Mouse (Mus musculus): Measurements from ENCODE around the gene Bach1. TPM values are rescaled to one million over a fixed set of nuclear protein-coding genes. Genes with fewer than 3 reads are reported as not detected.

Bach1 gene
- total and polyA plus RNA-seq, 2 experiments from 2014 or later: 13.1 to 34.2 TPM

DNA sequence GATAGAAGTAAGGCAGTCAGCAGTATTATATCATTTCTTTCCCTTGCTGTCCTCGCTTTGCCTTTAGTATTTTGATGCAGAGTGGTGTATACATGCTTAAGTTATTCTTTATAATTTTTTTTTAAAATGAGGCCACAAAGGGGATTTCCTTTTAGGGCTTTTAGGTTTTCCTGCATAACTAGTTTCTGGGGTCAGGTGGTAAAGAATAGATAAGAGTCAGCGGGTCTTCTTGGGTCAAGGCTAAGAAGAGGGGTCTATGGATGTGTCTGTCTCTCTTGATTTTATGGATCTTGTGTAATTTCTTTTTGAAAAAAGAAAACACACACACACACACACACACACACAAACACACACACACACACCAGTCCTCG lies 1.6 kb downstream of the Bach1 start:
- H3K36me3 ChIP-seq (ENCODE audit: insufficient read depth, low read length): no peaks in the 10 kb centered on the region
- no peak for TF ChIP-seq CTCF (IDR thresholded peaks at IDR 0.05; ENCODE audit: low read depth)

GRCm38 (mm10) chr16:87701891-87702290 lies 3.1 kb downstream of the Bach1 start:
- H3K36me3 ChIP-seq (ENCODE audit: insufficient read depth, low read length): no peaks in the 10 kb centered on the region
- H3K4me2 ChIP-seq (ENCODE audit: low read depth, low read length): no peak overlapping the region
- H3K27me3 ChIP-seq (ENCODE audit: insufficient read depth, low read length): no peaks in the 10 kb centered on the region
- ATAC-seq: no peak
- DNase-seq (ENCODE audit: low spot score): no peak
- no peak overlapping the region for H3K27ac ChIP-seq
- peaks cover 18% of the 10 kb centered on the region for H3K4me1 ChIP-seq (ENCODE audit: insufficient read depth, low read length)
- 74% methylated on average over 2 of the region's 2 CpGs for WGBS
- no peaks in the 10 kb centered on the region for H3K9me3 ChIP-seq (ENCODE audit: low read length)
- no peak overlapping the region for H3K4me3 ChIP-seq (ENCODE audit: low read length)
- no peak overlapping the region for H3K9ac ChIP-seq (replicated peaks; ENCODE audit: low read length)
- no peak for TF ChIP-seq CTCF (IDR thresholded peaks at IDR 0.05; ENCODE audit: low read depth)

More for the DNA sequence above, 1.6 kb downstream of the Bach1 start:
- Histone ChIP-seq H3K4me3 (ENCODE audit: low read length) (peak overlapping the region; percentile 84), H3K9ac (replicated peaks; ENCODE audit: low read length) (peak overlapping the region; percentile 92), H3K4me2 (ENCODE audit: low read depth, low read length) (peak overlapping the region; percentile 65), H3K27me3 (ENCODE audit: insufficient read depth, low read length) (no peaks in the 10 kb centered on the region), H3K4me1 (ENCODE audit: insufficient read depth, low read length) (peaks cover 6% of the 10 kb centered on the region), H3K27ac (peak overlapping the region; percentile 93; the same call in 1 of the 2 replicates), H3K9me3 (ENCODE audit: low read length) (no peaks in the 10 kb centered on the region)
- ATAC-seq (no peak), DNase-seq (ENCODE audit: low spot score) (no peak)
- WGBS: 14% methylated on average over 3 of the region's 3 CpGs

GRCm38 (mm10) chr16:87702881-87703280 lies 4.1 kb downstream of the Bach1 start:
- Histone ChIP-seq H3K9ac (replicated peaks; ENCODE audit: low read length) (no peak overlapping the region), H3K9me3 (ENCODE audit: low read length) (no peaks in the 10 kb centered on the region), H3K27me3 (ENCODE audit: insufficient read depth, low read length) (no peaks in the 10 kb centered on the region), H3K27ac (no peak overlapping the region), H3K4me3 (ENCODE audit: low read length) (no peak overlapping the region), H3K36me3 (ENCODE audit: insufficient read depth, low read length) (no peaks in the 10 kb centered on the region), H3K4me2 (ENCODE audit: low read depth, low read length) (no peak overlapping the region), H3K4me1 (ENCODE audit: insufficient read depth, low read length) (peaks cover 18% of the 10 kb centered on the region)
- no peak for TF ChIP-seq CTCF (IDR thresholded peaks at IDR 0.05; ENCODE audit: low read depth)
- ATAC-seq: no peak
- 94% methylated on average over 5 of the region's 5 CpGs for WGBS
- DNase-seq (ENCODE audit: low spot score): no peak

DNA sequence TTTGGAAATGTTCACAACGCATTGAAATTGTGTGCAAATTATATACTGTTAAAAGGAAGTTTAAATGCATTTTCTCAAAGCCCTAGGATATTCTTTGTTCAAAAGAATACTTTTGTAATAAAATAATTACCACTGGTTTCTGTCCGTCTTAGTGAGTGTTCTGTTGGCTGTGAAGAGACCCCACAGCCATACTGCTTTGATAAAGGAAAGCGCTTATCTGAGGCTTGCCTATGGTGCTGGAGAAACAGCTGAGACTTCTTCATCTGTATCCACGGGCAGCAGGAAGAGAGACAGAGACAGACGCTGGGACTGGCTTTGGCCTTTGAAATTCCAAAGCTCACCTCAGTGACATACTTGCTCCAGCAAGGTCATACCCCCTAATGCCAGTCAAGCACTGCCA lies 5.5 kb downstream of the Bach1 start:
- Histone ChIP-seq H3K4me2 (ENCODE audit: low read depth, low read length) (no peak overlapping the region), H3K4me3 (ENCODE audit: low read length) (no peak overlapping the region), H3K27me3 (ENCODE audit: insufficient read depth, low read length) (no peaks in the 10 kb centered on the region), H3K27ac (no peak overlapping the region), H3K4me1 (ENCODE audit: insufficient read depth, low read length) (peaks cover 15% of the 10 kb centered on the region), H3K9ac (replicated peaks; ENCODE audit: low read length) (no peak overlapping the region), H3K36me3 (ENCODE audit: insufficient read depth, low read length) (no peaks in the 10 kb centered on the region), H3K9me3 (ENCODE audit: low read length) (no peaks in the 10 kb centered on the region)
- no peak for TF ChIP-seq CTCF (IDR thresholded peaks at IDR 0.05; ENCODE audit: low read depth)
- ATAC-seq: no peak
- 67% methylated on average over 5 of the region's 5 CpGs for WGBS
- no peak for DNase-seq (ENCODE audit: low spot score)

DNA sequence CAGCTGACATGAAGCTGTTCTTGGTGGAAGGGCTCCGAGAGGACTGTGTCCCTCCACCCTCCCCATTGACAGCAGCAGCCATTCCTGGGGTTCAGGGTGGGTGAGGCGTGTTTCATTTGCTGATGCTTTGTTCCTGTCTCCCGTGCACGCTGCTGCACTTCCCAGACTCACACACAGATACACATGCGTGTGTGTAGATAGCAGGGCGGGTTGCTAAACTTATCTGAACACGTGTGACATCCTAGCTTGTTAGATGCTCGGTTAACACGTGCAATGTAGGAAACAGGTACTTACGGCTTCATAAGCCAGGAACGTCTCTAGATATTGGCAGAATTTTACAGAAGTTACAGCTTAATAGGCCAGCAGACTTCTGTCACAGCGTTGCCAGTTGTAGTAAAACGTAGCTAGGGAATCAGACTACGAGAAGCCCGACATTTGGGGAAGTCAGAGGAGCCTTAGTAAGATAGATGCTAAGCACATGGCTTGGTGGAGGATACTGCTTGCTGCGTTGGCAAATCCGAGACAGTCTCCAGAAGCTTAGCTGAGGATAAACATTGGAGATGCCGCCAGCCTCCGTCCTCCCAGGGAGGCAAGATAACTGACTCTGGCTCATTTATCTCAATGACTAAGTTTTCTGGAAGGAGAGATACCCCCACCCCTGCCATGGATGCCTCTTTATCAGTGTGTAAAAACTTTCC lies 7.3 kb downstream of the Bach1 start:
- no peaks in the 10 kb centered on the region for H3K27me3 ChIP-seq (ENCODE audit: insufficient read depth, low read length)
- no peaks in the 10 kb centered on the region for H3K9me3 ChIP-seq (ENCODE audit: low read length)
- no peak overlapping the region for H3K27ac ChIP-seq
- H3K36me3 ChIP-seq (ENCODE audit: insufficient read depth, low read length): no peaks in the 10 kb centered on the region
- H3K4me3 ChIP-seq (ENCODE audit: low read length): no peak overlapping the region
- peak; percentile 16 for DNase-seq (ENCODE audit: low spot score)
- 0 out of 2 replicates have a peak, but pooled peaks have one; percentile 22 for ATAC-seq
- 51% methylated on average over 19 of the region's 19 CpGs for WGBS
- no peak for TF ChIP-seq CTCF (IDR thresholded peaks at IDR 0.05; ENCODE audit: low read depth)
- H3K4me2 ChIP-seq (ENCODE audit: low read depth, low read length): 0 out of 2 replicates have a peak overlapping the region, but pooled peaks have one; percentile 11
- H3K9ac ChIP-seq (replicated peaks; ENCODE audit: low read length): no peak overlapping the region
- peaks cover 12% of the 10 kb centered on the region; the same call in 1 of the 2 replicates for H3K4me1 ChIP-seq (ENCODE audit: insufficient read depth, low read length)

DNA sequence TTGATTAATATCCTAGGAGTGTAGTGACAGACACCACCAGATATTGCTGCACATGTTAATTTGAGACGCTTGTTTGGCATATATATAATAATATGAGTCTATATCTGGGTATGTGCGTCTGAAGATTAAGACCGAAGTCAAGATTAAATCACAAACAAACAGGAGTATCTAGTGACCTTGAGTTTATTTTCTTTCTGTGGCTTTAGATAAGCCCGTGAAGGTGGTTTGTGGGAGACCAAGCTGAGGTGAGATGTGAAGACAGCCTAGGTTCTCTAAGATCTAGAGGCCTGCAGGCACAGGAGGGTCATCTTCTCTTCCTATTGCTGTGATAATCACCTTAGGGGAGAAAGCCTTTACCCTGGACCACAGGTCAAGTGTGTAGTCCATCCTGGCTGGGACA lies 8.6 kb downstream of the Bach1 start:
- no peak overlapping the region for H3K9ac ChIP-seq (replicated peaks; ENCODE audit: low read length)
- H3K4me3 ChIP-seq (ENCODE audit: low read length): no peak overlapping the region
- H3K27ac ChIP-seq: no peak overlapping the region
- TF ChIP-seq CTCF (IDR thresholded peaks at IDR 0.05; ENCODE audit: low read depth): no peak
- no peak overlapping the region for H3K4me2 ChIP-seq (ENCODE audit: low read depth, low read length)
- no peaks in the 10 kb centered on the region for H3K27me3 ChIP-seq (ENCODE audit: insufficient read depth, low read length)
- 78% methylated on average over 4 of the region's 4 CpGs for WGBS
- DNase-seq (ENCODE audit: low spot score) (no peak), ATAC-seq (no peak)
- peaks cover 12% of the 10 kb centered on the region; the same call in 1 of the 2 replicates for H3K4me1 ChIP-seq (ENCODE audit: insufficient read depth, low read length)
- H3K9me3 ChIP-seq (ENCODE audit: low read length): no peaks in the 10 kb centered on the region
- H3K36me3 ChIP-seq (ENCODE audit: insufficient read depth, low read length): no peaks in the 10 kb centered on the region

DNA sequence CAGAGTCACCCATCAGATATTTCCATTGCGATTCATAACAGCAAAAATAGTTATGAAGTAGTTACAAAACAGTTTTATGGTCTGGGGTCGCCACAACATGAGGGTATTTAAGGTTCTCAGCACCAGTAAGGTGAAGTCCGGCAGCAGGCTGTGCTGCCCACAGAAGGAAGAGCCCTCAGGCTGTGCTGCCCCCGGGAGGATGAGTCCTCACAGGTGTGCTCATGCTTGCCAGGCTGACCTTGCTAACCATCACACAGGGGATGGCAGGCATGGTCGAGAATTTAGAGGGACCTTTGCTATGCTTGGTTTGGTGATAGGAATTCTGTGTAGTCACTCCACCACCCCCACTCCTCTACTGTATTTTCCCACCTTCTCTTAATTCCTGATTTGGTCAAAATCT lies 9.8 kb downstream of the Bach1 start:
- Histone ChIP-seq H3K9ac (replicated peaks; ENCODE audit: low read length) (no peak overlapping the region), H3K4me2 (ENCODE audit: low read depth, low read length) (no peak overlapping the region), H3K27ac (no peak overlapping the region), H3K27me3 (ENCODE audit: insufficient read depth, low read length) (no peaks in the 10 kb centered on the region), H3K9me3 (ENCODE audit: low read length) (no peaks in the 10 kb centered on the region), H3K36me3 (ENCODE audit: insufficient read depth, low read length) (no peaks in the 10 kb centered on the region), H3K4me3 (ENCODE audit: low read length) (no peak overlapping the region), H3K4me1 (ENCODE audit: insufficient read depth, low read length) (peaks cover 12% of the 10 kb centered on the region; the same call in 1 of the 2 replicates)
- DNase-seq (ENCODE audit: low spot score) (no peak), ATAC-seq (no peak)
- TF ChIP-seq CTCF (IDR thresholded peaks at IDR 0.05; ENCODE audit: low read depth): no peak
- WGBS: 79% methylated on average over 5 of the region's 5 CpGs

All from hindbrain, postnatal 0 days (tissue).